Mouse (Mus musculus) brown adipose tissue, adult 24 weeks (tissue): ENCODE results near the gene Sorl1. TPM values are rescaled to one million over a fixed set of nuclear protein-coding genes. Genes with fewer than 3 reads are reported as not detected.

Experiments used
- H3K27ac ChIP-seq: fragments of 200-500 bp; replicated peaks from 2 replicates; pipeline ENCODE4 v1.5.1; 2012; ENCODE audit warnings: low read depth, mild to moderate bottlenecking, low read length
- H3K4me1 ChIP-seq: fragments of 200-500 bp; 2 replicates; pipeline ENCODE4 v1.6.1; 2012; ENCODE audit warnings: low read length, mixed read lengths; ENCODE audit not compliant: control insufficient read depth, insufficient read depth, insufficient read length
- H3K4me3 ChIP-seq: fragments of 200-500 bp; 2 replicates; pipeline ENCODE4 v1.5.1; 2012; ENCODE audit warnings: low read depth, mild to moderate bottlenecking, low read length, moderate library complexity; ENCODE audit not compliant: insufficient read depth
- polyA plus RNA-seq: library from polyadenylated mRNA; stranded (reverse); fragments of >200 nt; gene quantifications from 2 replicates; pipeline ENCODE4 v1.2.4, GENCODE M21; 2012; ENCODE audit not compliant: missing spikeins, insufficient read depth, insufficient read length

The Sorl1 gene
- polyA plus RNA-seq, 1 experiment, result 25.3 TPM

- H3K4me3 ChIP-seq, result no peak overlapping the region
Measured at GRCm38 (mm10) chr9:41935373-41935971, 188.6 kb downstream of the Sorl1 start.

DNA sequence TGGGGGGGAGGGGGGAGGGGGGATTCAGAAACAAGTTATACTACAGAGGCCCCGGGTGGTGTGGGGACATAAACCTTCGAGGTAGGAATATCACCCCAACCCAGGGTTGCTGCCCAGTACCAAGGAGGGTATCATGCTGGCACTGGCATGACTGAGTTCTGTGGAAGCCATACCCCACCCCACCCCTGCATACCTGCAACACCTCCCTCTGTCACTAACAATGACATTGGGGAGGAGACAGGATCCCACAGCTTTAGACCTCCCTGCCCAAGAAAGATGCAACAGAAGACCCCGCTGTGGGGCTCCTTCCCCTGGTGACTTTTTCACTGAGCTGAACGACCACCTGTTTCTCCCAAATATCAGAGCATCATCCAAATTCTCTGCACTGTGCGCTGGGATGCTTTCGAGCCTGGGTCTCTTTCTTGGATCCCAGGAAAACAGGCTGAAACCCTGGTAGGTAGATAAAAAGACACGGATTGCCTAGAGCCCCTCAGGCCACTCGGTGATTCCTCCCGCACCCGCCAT is 189.2 kb downstream of the Sorl1 start:
- Histone ChIP-seq H3K4me3 (no peak overlapping the region), H3K4me1 (no peaks in the 10 kb centered on the region; the same call in 1 of the 2 replicates), H3K27ac (no peak overlapping the region)

More at GRCm38 (mm10) chr9:41935373-41935971, 188.6 kb downstream of the Sorl1 start:
- Histone ChIP-seq H3K4me1 (no peaks in the 10 kb centered on the region; the same call in 1 of the 2 replicates), H3K27ac (no peak overlapping the region)

GRCm38 (mm10) chr9:41929986-41930385 is 194.1 kb downstream of the Sorl1 start:
- H3K4me3 ChIP-seq, result no peak overlapping the region
- H3K4me1 ChIP-seq, result no peaks in the 10 kb centered on the region
- no peak overlapping the region for H3K27ac ChIP-seq

DNA sequence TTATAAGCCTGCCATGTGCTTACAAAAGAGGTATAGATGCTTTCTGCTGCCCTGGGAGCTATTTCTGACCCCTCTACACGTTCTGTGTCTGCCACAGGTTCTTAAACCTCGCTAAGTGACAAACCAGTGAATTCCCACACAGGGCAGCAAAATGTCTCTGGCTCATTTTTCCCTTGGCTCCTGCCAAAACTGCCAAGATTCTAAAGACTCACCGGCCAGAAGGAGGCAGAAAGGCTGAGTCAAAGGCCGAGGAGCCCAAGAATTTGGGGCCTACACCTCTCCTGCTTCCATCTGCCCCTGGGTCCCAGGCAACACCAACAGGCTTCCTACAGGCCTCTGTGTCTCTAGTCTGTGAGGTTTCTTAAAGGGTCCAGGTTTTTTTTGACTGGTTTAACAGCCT is 198.4 kb downstream of the Sorl1 start:
- Histone ChIP-seq H3K4me1 (no peaks in the 10 kb centered on the region), H3K27ac (no peak overlapping the region), H3K4me3 (no peak overlapping the region)

DNA sequence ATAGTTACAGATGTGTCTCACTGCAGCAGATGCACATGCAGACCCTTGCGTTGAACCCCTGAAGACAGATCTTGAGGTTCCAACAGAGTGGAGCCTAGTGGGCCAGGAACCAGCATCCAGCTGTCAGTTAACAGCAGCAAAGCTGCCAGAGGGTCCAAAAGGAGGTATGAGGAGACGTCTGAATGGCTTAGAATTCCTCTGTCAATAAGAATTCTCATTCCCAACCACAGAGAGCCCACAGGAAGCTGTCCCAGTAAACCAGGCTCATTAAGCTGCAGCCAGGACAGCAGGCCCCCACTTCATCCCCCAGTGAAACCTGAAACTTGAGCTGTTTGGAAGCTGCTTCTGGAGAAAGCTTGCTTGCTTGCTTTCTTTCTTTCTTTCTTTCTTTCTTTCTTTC is 200.0 kb downstream of the Sorl1 start:
- no peak overlapping the region for H3K27ac ChIP-seq
- no peaks in the 10 kb centered on the region for H3K4me1 ChIP-seq
- no peak overlapping the region for H3K4me3 ChIP-seq

- Histone ChIP-seq H3K4me1 (no peaks in the 10 kb centered on the region), H3K27ac (no peak overlapping the region), H3K4me3 (no peak overlapping the region)
Measured at GRCm38 (mm10) chr9:41922416-41922815, 201.7 kb downstream of the Sorl1 start.

GRCm38 (mm10) chr9:41918657-41919380 is 205.3 kb downstream of the Sorl1 start:
- H3K4me1 ChIP-seq, result no peaks in the 10 kb centered on the region
- no peak overlapping the region for H3K27ac ChIP-seq
- H3K4me3 ChIP-seq, result no peak overlapping the region

DNA sequence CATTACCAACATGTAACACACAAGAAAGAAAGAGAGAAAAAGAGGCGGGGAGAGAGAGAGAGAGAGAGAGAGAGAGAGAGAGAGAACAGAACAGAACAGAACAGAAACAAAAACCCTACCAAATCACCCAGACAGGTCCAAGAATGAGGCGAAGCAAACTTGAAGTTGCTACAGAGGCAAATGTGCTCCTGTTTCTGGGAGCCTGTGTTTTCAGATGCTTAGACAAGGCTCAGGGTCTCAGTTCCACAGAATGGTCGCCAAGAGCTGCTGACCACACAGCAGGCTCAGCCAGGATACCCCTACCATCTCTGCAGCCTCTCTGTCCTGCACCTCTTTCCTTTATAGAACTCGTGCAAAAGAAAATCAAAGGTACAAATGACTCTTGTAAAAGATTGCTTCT is 205.9 kb downstream of the Sorl1 start:
- H3K27ac ChIP-seq, result no peak overlapping the region
- no peaks in the 10 kb centered on the region for H3K4me1 ChIP-seq
- H3K4me3 ChIP-seq, result no peak overlapping the region

DNA sequence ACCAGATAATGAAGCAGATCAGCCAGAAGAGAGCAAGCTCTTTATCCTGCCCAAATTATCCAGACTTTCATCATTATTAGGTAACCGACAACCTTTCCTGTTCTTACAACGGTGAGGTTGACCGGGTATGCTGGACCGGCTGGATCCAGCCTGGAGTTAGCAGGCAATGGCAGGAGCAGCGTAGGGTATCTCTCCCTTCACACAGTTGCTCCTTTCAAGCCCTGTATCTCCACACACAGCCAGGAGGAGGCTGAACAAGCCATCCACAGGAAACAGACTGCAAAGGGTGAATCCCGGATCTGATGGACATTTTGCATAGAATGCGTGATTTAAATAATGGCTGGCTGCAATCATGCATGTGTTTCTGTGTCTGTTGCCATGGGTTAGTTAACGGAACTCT is 208.5 kb downstream of the Sorl1 start:
- Histone ChIP-seq H3K27ac (no peak overlapping the region), H3K4me1 (no peaks in the 10 kb centered on the region), H3K4me3 (no peak overlapping the region)

Other genes with a start within 250 kb of the Sorl1 start
- 91.2 and 113 TPM in 2 replicates for gene Sc5d, start 140.0 kb upstream of the Sorl1 start, polyA plus RNA-seq